Mouse (Mus musculus) layer of hippocampus, postnatal 14 days (tissue): ENCODE results near the gene Mier2. TPM values are rescaled to one million over a fixed set of nuclear protein-coding genes. Genes with fewer than 3 reads are reported as not detected.

Source experiments
- DNase-seq, 2 experiments: peaks; one replicate each; pipeline ENCODE4 v3.0.0; 2021 to 2022; ENCODE audit warnings: low spot score in 2 of 2, mixed read lengths in 1 of 2
- microRNA-seq, 2 experiments: library from miRNA; unstranded; fragments of <30 nt; microRNA quantifications; one replicate each; pipeline ENCODE4 v1.2.0; 2021
- total RNA-seq, 2 experiments: library from RNA; stranded (reverse); gene quantifications; 2 replicates each; pipeline ENCODE4 v1.2.3; 2021

The Mier2 gene
- total RNA-seq, 2 experiments from 2014 or later: 51.5 to 52.8 TPM

DNA sequence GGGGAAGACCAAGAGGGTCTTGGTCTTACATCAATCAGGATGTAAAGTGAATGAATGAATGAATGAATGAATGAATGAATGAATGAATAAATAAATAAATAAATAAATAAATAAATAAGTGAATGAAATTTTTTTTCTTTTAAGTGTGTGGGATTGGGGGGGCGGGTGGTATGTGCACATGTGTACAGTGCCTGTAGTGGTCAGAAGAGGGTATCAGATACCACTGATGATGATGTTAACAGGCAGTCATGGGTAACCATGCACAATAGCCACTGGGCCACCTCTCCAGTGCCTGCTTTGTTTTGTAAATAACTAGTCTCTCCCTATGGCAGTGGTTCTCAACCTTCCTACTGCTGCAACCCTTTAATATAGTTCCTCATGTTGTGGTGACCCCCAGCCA, 30.6 kb downstream of the Mier2 start:
- no peak for DNase-seq

- no peak for DNase-seq
Measured at GRCm38 (mm10) chr10:79506709-79507108, 48.3 kb downstream of the Mier2 start.

GRCm38 (mm10) chr10:79502830-79503644, 52.0 kb downstream of the Mier2 start:
- peak in 1 of 2 experiments; percentile 9 for DNase-seq

DNA sequence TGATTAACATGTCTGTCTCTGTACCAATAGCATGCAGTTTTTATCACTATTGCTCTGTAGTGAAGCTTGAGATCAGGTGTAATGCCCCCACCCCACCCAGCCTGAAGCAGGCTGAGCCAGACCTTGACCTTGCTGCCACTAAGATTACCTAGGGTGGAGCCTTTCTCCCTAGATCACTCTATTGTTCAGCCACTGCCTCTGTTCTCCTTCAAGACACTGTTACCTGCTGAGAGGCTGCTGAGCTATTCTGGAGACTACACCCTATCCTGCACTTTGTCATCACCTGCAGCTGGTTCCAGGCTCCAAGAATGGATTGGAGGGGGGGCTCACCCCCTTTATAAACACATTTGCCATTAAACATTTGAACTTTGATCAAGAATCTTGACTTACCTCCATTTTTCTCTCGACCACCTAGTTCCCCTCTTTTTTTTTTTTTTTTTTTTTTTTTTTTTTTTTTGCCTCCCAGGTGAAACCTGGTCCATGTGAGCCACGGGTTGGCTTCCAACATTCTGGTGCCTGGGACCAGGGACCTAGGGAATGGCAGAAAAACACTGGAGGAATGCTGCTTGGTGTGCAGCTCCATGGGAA, 58.2 kb downstream of the Mier2 start:
- no peak for DNase-seq

DNA sequence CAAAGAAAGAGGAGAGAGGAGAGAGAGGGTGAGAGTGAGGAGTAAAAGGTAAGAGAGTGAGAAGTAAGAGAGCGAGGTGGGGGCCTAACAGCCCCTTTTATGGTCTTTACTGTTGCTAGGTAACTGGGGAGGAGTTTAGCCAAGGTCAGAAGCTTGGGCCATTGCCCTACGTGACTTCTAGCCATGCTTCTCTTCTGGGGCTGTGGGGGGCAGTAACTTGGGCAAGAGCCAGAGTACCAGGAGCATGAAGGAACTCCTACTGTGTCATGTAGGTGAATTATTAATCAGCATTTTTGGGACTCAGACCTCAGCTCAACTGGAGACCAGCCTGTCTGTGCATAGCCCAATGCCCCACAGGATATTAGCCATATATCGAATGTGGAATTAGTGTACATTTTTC, 59.1 kb downstream of the Mier2 start:
- DNase-seq: no peak

Small RNAs within 50 kb of the gene (microRNA-seq; reads per million reads assigned to microRNA genes)
- gene Mir6909: 0.28 to 1.6 reads per million in 2 experiments

Other genes with a start within 250 kb of the Mier2 start
- gene Vmn2r82, start 198.7 kb downstream of the Mier2 start, total RNA-seq: not detected
- not detected for gene Vmn2r83, start 86.5 kb downstream of the Mier2 start, total RNA-seq
- gene Plpp2, start 21.4 kb downstream of the Mier2 start, total RNA-seq: 1 to 10 TPM; 5.2 to 8.5 TPM
- not detected for gene Theg, start 32.1 kb upstream of the Mier2 start, total RNA-seq
- gene C2cd4c, start 58.8 kb upstream of the Mier2 start, total RNA-seq: 1 to 10 TPM; 6.5 to 8.3 TPM
- gene Shc2, start 82.7 kb upstream of the Mier2 start, total RNA-seq: 10 to 100 TPM; 42.7 to 44.5 TPM
- gene Odf3l2, start 90.5 kb upstream of the Mier2 start, total RNA-seq: under 1 TPM; 0.52 to 0.53 TPM
- gene Madcam1, start 109.4 kb upstream of the Mier2 start, total RNA-seq: under 1 TPM in 1 of 2 experiments, not detected in 1; 0.37 TPM
- 10 to 100 TPM; 72.3 to 73.2 TPM for gene Tpgs1, start 114.2 kb upstream of the Mier2 start, total RNA-seq
- 10 to 100 TPM; 60.9 to 68.5 TPM for gene Cdc34, start 127.0 kb upstream of the Mier2 start, total RNA-seq
- gene Gzmm, start 133.8 kb upstream of the Mier2 start, total RNA-seq: 1 to 10 TPM; 1.7 to 1.9 TPM
- gene Bsg, start 149.3 kb upstream of the Mier2 start, total RNA-seq: 100 to 1,000 TPM; 695 to 807 TPM
- gene Hcn2, start 161.4 kb upstream of the Mier2 start, total RNA-seq: 10 to 100 TPM; 89.2 to 96.6 TPM
- 10 to 100 TPM; 45.3 to 49.0 TPM for gene Polrmt, start 191.4 kb upstream of the Mier2 start, total RNA-seq
- 1 to 10 TPM in 1 of 2 experiments, under 1 TPM in 1; 0.88 to 1.7 TPM for gene Fgf22, start 199.9 kb upstream of the Mier2 start, total RNA-seq
- 10 to 100 TPM; 86.1 to 90.5 TPM for gene Rnf126, start 211.8 kb upstream of the Mier2 start, total RNA-seq
- 1 to 10 TPM; 1.2 to 2.4 TPM for gene Fstl3, start 222.1 kb upstream of the Mier2 start, total RNA-seq
- gene Prss57, start 235.8 kb upstream of the Mier2 start, total RNA-seq: under 1 TPM in 1 of 2 experiments, not detected in 1; 0.16 TPM
- 100 to 1,000 TPM; 356 to 379 TPM for gene Palm, start 238.4 kb upstream of the Mier2 start, total RNA-seq